Mouse (Mus musculus) embryo, embryonic 10.5 days (tissue): ENCODE data around the gene Tfrc.

ENCODE experiments used
- DNase-seq: peaks from one replicate; pipeline ENCODE4 v3.0.0-alpha.2; 2015; ENCODE audit warnings: low spot score

Tfrc gene

DNA sequence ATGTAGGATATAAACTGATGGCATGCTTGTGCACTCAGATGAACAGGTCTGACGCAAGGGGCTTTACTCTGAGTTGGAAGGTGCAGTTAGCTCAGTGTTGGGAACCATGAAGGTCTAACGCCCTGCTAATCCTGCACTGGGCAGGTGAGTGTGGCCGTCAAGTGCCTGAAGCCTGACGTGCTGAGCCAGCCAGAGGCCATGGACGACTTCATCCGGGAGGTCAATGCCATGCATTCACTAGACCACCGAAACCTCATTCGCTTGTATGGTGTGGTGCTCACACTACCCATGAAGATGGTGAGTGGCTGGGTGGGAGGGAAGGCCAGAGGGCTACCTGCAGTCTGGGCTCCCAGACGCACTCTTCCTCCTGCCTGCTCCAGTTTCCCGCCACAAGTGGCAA lies 60.5 kb downstream of the Tfrc start:
- no peak for DNase-seq

DNA sequence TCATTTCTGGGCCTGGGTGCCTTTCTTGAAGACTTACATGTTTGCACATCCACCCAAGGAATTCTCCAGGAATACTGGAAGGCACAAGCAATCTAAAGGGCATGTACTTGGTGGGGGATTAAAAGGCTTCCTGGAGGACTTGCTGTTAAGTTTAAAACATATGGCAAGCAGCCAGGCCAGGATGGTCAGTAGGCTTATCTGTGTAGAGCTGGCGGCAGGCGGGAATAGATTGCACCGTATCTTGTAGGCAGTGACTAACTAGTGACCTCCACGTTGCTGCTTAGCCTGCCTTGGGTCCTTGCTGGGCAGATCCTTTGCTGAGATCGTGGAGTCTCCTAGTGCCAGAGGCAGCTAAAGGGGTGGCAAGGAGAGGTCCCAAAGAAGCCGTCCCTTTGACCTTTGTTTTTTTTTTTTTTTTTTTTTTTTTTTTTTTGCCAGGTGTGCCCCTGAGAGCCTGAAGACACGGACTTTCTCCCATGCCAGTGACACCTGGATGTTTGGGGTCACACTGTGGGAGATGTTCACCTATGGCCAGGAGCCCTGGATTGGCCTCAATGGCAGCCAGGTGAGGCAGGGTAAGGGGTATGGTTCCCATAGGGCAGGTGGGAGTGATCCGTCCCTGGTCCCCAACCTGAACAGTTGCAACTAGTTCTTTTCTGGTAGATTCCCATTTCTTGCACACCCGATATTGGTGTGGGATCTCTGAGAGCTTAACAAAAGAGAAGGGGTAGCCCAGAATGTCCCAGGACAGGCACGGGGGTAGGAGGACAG lies 61.8 kb downstream of the Tfrc start:
- DNase-seq = no peak

DNA sequence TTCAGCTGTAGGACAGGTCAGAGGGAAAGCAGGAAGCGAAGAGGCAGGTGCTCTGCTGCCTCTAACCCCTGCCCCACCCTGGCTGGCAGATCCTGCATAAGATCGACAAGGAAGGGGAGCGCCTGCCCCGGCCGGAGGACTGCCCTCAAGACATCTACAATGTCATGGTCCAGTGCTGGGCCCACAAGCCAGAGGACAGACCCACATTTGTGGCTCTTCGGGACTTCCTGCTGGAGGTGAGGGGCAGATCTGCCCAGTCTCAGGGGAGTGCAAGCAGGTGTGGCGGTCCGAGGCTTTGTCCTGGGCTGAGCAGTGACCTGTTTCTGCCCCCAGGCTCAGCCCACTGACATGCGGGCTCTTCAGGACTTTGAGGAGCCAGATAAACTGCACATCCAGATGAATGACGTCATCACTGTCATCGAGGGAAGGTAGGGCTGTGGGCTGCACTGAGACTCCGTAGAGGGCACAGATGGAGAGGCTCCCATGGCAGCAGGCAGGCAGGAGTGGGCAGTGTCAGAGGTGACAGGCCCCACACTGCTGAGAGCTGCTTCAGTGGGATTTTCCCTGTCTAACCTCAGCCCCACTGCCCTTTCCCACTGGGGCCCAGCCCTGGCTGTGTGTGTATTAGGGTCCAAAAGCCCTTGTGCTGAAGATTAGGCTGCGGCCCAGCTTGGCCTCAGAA lies 62.6 kb downstream of the Tfrc start:
- DNase-seq = no peak

DNA sequence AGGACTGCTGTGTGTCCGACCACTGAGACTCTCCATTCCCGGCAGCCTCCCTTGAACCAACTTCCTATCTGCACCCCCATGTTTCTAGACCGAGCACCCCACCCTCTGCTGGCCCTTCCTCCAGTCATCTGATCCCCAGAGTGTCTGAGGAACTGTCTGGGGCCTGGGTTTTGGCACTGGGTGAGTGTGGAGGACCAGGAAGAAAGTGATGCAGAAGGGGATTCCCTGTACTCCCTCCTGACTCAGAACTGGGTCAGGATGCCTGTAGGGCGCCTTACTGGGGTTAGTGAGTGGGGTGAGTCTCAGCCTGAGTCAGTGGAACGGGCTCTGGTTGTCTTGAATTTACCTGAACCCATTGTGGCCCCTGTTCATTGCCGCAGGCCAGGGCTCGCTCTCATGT lies 63.5 kb downstream of the Tfrc start:
- no peak for DNase-seq

DNA sequence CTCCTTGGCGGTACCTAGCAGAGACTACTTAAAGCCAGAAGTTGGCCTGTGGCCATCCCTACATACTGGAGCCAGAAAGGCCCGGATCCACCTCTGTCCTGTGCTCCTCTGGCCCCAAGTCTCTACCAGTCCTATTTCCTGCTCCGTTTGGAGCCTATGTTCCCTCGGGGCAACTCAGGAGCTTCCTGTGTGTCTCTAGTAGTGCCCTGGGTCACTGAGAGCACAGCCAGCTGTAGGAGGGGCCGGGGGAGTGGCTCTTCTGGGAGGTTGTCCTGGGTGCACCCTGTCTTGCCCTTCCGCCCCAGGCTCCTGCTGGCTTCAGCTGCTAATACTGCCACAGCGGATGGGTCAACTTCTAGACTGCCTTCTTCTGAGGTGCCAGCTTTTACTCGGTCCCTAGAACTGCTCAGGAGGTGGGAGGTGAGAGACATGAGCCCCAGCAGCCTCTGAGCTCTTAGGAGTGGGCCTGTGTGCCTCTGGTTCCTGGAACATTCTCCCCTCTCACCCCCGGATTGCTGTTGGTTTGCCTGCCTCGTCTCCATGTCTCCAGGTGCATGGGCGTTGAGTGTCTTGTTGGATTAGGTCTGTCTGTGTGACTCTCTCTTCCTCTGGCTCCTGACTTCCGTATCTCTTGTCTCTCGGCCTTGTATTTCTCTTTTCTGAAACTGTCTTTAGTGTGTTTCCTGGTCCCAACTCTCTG lies 64.3 kb downstream of the Tfrc start:
- no peak for DNase-seq

DNA sequence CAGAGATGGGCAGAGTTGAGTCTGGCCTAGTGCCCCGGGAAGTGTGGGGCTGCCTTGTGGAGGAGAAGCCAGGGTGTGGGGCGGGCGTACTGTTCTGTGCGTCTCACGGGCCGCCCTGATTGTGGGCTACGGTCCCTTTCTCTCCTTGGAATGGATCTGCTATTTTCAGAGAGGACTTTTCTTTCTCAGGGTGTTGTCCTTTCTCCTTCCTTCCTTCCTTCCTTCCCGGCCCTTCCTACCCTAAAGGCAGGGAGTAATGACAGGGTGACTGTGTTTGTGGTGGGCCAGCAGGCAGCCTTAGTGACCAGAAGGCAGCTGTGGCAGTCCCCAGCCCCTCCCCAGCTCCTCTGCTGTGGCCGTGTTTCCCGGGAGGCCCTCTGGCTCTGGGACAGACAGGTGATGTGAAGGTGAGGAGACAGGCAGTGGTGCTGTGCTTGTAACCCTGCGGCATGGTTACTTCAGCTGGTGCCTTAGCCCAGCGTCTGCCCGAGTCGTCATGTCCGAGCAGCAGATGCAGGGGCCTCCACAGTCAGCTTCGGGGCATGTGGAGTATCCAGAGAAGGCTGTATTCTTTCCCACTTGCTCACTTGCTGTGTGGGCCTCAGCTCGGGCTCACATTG lies 65.5 kb downstream of the Tfrc start:
- no peak for DNase-seq

DNA sequence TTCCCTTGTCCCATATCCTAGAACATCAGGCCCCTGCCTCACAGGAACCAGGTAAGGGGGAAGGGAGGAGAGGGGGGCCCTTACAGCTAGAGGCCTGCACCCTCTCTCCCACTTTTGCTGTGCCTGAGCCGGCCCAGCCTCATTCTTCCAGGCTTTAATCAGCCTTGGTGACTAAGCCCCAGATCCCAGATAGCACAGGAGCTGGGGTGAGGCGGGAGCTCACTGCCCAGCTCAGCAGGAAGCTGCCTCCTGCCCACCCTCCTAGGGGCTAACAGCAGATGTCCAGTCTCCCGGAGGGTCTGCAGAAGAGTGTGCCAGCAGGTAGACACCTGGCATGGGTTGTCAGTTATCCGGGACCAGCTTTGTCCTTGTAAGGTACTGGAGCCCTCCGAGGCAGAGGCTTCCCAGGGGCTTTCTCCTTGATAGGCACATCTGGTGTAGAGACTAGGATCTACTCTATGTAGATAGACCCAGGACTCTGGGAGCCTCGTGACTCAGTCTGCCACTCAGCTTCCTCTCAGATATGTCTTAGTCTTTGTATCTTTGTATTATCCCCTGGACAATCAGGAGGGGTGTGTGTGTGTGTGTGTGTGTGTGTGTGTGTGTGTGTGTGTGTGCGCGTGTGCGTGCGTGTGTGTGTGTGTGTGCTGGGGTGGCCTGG lies 68.5 kb downstream of the Tfrc start:
- DNase-seq = no peak

DNA sequence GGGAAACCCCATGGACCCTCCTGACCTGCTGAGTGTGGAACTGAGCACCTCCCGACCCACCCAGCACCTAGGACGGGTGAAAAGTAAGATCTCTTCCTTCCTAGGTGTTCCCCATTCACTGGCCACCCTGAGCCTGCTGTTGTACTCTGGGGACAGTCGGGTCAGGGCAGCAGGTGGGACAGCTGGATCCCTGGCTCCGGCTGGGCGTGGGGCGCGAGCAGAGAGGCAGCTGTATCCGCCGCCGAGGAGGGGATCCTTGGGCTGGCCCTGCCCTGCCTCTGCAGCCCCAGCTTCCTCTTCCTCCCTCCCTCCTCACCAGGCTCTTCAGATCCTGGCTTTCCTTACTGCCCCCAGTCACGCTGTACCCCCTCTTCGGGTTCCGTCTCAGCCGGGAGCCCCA lies 69.2 kb downstream of the Tfrc start:
- no peak for DNase-seq

DNA sequence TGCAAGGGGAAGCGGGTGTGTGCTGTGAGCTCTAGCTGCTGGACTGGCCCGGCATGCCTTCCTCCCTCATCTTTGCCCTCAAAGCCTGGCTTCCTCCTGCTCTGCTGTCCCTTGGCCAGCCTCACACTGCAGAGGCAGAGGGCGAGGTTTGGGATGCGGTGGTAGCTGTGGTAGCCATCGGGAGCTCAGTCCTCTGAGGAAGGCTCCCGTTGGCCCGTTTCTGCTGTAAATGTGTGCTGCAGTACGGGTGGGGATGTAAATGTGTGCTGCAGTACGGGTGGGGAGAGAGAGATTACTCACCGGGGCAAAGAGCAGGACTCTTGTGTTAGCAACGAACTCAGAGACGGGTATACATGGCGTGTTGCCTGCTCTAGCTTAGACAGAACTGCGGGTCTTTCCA lies 70.1 kb downstream of the Tfrc start:
- no peak for DNase-seq

DNA sequence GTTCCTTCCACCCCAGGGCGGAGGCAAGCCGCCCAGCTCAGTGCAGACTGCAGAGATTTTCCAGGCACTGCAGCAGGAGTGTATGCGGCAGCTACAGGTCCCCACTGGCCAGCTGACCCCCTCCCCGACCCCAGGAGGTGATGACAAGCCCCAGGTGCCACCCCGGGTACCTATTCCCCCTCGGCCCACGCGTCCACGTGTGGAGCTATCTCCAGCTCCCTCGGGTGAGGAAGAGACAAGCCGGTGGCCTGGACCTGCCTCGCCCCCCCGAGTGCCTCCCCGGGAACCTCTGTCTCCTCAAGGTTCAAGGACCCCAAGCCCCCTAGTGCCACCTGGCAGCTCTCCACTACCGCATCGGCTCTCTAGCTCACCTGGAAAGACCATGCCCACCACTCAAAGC lies 71.3 kb downstream of the Tfrc start:
- no peak for DNase-seq

DNA sequence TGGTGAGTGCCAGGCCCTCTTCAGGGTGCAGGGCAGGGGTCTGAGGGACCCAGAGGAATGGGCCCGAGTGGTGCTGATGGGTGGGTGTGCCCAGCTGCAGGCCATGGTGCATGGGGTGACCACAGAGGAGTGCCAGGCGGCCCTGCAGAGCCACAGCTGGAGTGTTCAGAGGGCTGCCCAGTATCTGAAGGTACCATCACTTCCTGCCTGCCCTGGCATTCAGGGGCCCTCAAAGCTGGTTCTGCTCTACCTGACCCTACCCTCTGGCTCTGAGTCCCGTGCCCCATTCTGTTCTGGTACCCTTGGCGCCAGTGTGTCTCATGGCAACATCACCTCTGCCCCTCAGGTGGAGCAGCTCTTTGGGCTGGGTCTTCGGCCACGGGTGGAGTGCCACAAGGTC lies 72.1 kb downstream of the Tfrc start:
- no peak for DNase-seq

DNA sequence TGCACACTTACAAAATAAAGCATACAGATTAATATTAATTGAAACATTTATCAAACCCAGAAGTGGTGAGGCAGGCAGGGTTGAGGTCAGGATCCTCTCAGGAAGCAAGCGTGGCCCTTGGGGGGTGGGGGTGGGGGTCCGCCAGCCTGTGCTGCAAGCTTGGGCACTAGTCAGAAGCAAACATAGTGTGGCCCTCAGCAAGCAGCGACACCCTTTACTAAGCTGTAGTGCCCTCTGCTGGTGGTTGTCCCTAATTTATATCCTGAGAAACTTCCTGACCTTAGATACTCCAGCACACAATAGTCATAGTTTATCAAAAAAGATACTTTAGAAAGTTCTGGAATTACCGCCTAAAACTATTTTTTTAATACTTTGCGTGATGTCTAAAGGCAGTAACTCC lies 73.5 kb downstream of the Tfrc start:
- peak; percentile 90 for DNase-seq
